ENCODE assay signal across 8 mouse cellular contexts in the genomic region with DNA sequence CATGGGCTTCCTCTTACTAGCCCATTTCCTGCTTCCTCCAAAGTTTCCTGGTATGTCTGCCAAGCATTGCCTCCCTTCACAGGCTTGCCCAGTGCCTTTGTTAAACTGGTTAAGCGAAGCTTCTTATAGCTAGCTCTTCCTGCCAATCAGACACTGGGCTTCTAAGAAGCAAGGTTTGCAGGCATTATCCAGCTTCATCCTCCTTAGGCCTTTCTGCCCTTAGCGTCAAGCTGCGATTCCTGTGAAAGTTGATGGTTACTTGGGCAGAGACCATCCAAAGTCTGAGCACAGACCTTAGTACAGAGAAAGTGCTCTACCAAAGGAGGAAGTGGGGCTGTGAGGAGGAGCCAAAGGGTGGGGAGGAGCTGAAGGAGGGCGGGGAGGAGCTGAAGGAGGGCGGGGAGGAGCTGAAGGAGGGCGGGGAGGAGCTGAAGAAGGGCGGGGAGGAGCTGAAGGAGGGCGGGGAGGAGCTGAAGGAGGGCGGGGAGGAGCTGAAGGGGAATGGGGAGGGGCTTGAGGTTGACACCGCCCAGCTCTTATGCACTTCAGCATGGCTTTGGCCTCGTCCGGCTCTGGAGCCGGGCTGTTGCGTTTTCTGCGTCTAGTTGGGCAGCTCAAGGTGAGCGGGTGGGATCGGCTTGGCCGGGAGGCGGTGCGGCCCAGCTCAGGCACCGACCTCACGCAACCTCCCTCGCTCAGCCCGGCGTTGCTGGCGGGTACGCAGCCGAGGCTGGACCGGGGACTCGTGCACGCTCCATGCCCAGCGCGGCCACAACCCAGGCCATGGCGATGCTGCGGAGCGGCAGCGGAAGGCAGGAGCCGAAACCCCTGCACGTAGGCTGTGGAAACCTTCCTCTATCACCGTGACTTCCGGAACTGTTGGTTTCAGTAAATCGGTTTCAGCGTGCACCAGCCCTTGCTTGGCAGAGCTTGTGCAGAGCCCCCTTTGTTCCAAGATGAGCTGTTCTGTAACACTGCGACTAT. TPM values are rescaled to one million over a fixed set of nuclear protein-coding genes. Genes with fewer than 3 reads are reported as not detected.
DNase-seq lines count a peak whose midpoint lies in the region; ATAC-seq and TF ChIP-seq lines count a peak whose summit lies in the region.

A gene (plus strand): TSS at position 519 of the 984 bp plus-strand sequence.

- H3K9ac ChIP-seq in CH12.LX (ENCODE audit: insufficient read depth, low read depth), result peak within 1 kb of the TSS; percentile 61
- H3K9ac ChIP-seq in forebrain, embryonic 11.5 days (ENCODE audit: low read length), result peak within 1 kb of the TSS; percentile 67
- peak within 1 kb of the TSS; percentile 90 for H3K9ac ChIP-seq in heart, embryonic 16.5 days (ENCODE audit: low read length)
- peak within 1 kb of the TSS; percentile 63 for H3K9ac ChIP-seq in liver, postnatal 0 days (replicated peaks)
- peak within 1 kb of the TSS; percentile 50 for H3K9ac ChIP-seq in neural tube, embryonic 14.5 days (replicated peaks; ENCODE audit: low read depth, low read length)

- peak; percentile 97 for TF ChIP-seq POLR2A in CH12.LX (IDR thresholded peaks at IDR 0.05; ENCODE audit: low read depth, low read length)

- no peak for TF ChIP-seq CTCF in CH12.LX (conservative IDR thresholded peaks at IDR 0.05 in 1 of 2, IDR thresholded peaks at IDR 0.05 in 1 of 2; ENCODE audit: low read depth in 2 of 2, low read length in 2 of 2)
- no peak for TF ChIP-seq CTCF in liver, postnatal 0 days (IDR thresholded peaks at IDR 0.05; ENCODE audit: low read depth)

- in situ Hi-C loops in CH12.LX (cut with MboI; ENCODE audit: low pct_ligation_motif_present, low pct_unique_long_range_greater_than_20kb, low sequenced_read_pairs), result loop anchor here (25.0 kb wide), 1 partner anchor 701 kb away; a partner anchor contains a TSS

- H3K4me2 ChIP-seq in CH12.LX (ENCODE audit: insufficient read depth, low read depth, poor library complexity, severe bottlenecking), result peak within 1 kb of the TSS; percentile 91
- peak within 1 kb of the TSS; percentile 52 for H3K4me2 ChIP-seq in forebrain, embryonic 11.5 days (ENCODE audit: low read depth, low read length, severe bottlenecking)
- peak within 1 kb of the TSS; percentile 86 for H3K4me2 ChIP-seq in heart, embryonic 16.5 days (ENCODE audit: low read depth, low read length)
- H3K4me2 ChIP-seq in liver, postnatal 0 days (ENCODE audit: low read depth, low read length), result peak within 1 kb of the TSS; percentile 79
- H3K4me2 ChIP-seq in neural tube, embryonic 14.5 days (ENCODE audit: low read depth, low read length), result peak within 1 kb of the TSS; percentile 73

- peak; percentile 81 for DNase-seq in CH12.LX (ENCODE audit: extremely low read depth)
- peak; percentile 56 for DNase-seq in c-Kit-positive CD71-negative TER-119-negative erythroid progenitor cells, embryonic 14.5 days (ENCODE audit: low read depth)
- peak; percentile 92 for DNase-seq in forebrain, embryonic 11.5 days (ENCODE audit: low spot score)
- peak; percentile 79 to 86 for DNase-seq in kidney, postnatal 36 days
- peak; percentile 85 for DNase-seq in liver, postnatal 0 days
- peak; percentile 85 for DNase-seq in testis, postnatal 10 days (ENCODE audit: low spot score)

- peaks cover 6 to 18% of the 10 kb centered on the region in 2 experiments for H3K4me1 ChIP-seq in CH12.LX (ENCODE audit: control insufficient read depth in 1 of 2, insufficient read depth in 2 of 2)
- no peaks in the 10 kb centered on the region for H3K4me1 ChIP-seq in forebrain, embryonic 11.5 days (replicated peaks; ENCODE audit: control insufficient read depth, insufficient read depth, low read length)
- H3K4me1 ChIP-seq in heart, embryonic 16.5 days (ENCODE audit: control insufficient read depth, insufficient read depth, low read length), result peaks cover 5% of the 10 kb centered on the region
- H3K4me1 ChIP-seq in liver, postnatal 0 days (ENCODE audit: insufficient read depth), result no peaks in the 10 kb centered on the region
- no peaks in the 10 kb centered on the region for H3K4me1 ChIP-seq in neural tube, embryonic 14.5 days (ENCODE audit: control insufficient read depth, insufficient read depth, low read length)

- WGBS in forebrain, embryonic 11.5 days, result 5% methylated on average over 30 of the region's 44 CpGs
- WGBS in heart, embryonic 16.5 days, result 3% methylated on average over 41 of the region's 44 CpGs
- 4% methylated on average over 38 of the region's 44 CpGs for WGBS in liver, postnatal 0 days (ENCODE audit: insufficient replicate concordance)
- WGBS in neural tube, embryonic 14.5 days, result 4% methylated on average over 42 of the region's 44 CpGs

- no peak for TF ChIP-seq EP300 in CH12.LX (IDR thresholded peaks at IDR 0.05; ENCODE audit: low read length)
- TF ChIP-seq EP300 in liver, postnatal 0 days (IDR thresholded peaks at IDR 0.05; ENCODE audit: low read depth), result no peak

- H3K9me3 ChIP-seq in CH12.LX (replicated peaks; ENCODE audit: low read length), result no peaks in the 10 kb centered on the region
- no peaks in the 10 kb centered on the region for H3K9me3 ChIP-seq in forebrain, embryonic 11.5 days (ENCODE audit: control insufficient read depth, low read length)
- no peaks in the 10 kb centered on the region for H3K9me3 ChIP-seq in heart, embryonic 16.5 days (replicated peaks; ENCODE audit: control insufficient read depth, low read length)
- no peaks in the 10 kb centered on the region for H3K9me3 ChIP-seq in liver, postnatal 0 days (ENCODE audit: low read length)
- H3K9me3 ChIP-seq in neural tube, embryonic 14.5 days (ENCODE audit: control insufficient read depth, low read length), result no peaks in the 10 kb centered on the region

- peak; percentile 97 for ATAC-seq in forebrain, embryonic 11.5 days (replicated peaks; ENCODE audit: low FRiP score)
- ATAC-seq in heart, embryonic 16.5 days (replicated peaks; ENCODE audit: extremely low read depth, insufficient read depth, low FRiP score), result peak; percentile 94
- peak; percentile 93 for ATAC-seq in liver, postnatal 0 days
- peak; percentile 97 for ATAC-seq in neural tube, embryonic 14.5 days (ENCODE audit: low read depth)

- H3K36me3 ChIP-seq in CH12.LX (replicated peaks in 1 of 2; ENCODE audit: control insufficient read depth in 1 of 2, insufficient read depth in 1 of 2, low read length in 1 of 2), result peaks cover 12 to 27% of the 10 kb centered on the region in 2 experiments
- H3K36me3 ChIP-seq in forebrain, embryonic 11.5 days (ENCODE audit: control insufficient read depth, insufficient read depth, low read length), result no peaks in the 10 kb centered on the region
- 0 out of 2 replicates have a peak, but pooled peaks cover 4% of the 10 kb centered on the region for H3K36me3 ChIP-seq in heart, embryonic 16.5 days (ENCODE audit: control insufficient read depth, insufficient read depth)
- H3K36me3 ChIP-seq in liver, postnatal 0 days (replicated peaks; ENCODE audit: insufficient read depth, low read length), result no peaks in the 10 kb centered on the region
- H3K36me3 ChIP-seq in neural tube, embryonic 14.5 days (ENCODE audit: control insufficient read depth, insufficient read depth, low read length), result no peaks in the 10 kb centered on the region

- TF ChIP-seq RAD21 in CH12.LX (IDR thresholded peaks at IDR 0.05; ENCODE audit: low read depth, low read length), result no peak

- no peaks in the 10 kb centered on the region for H3K79me2 ChIP-seq in CH12.LX (replicated peaks; ENCODE audit: control insufficient read depth, extremely low read depth, insufficient read depth, poor library complexity, severe bottlenecking)

- dilution Hi-C loops in CH12.LX (cut with MboI; ENCODE audit: extremely low pct_ligation_motif_present, extremely low pct_unique_long_range_greater_than_20kb, low sequenced_read_pairs), result no loop called here

- H3K4me3 ChIP-seq in CH12.LX (replicated peaks in 1 of 3; ENCODE audit: low read depth in 2 of 3, low read length in 2 of 3, poor library complexity in 1 of 3), result peak within 1 kb of the TSS; percentile 64 to 94 (median 75)
- peak within 1 kb of the TSS; percentile 51 for H3K4me3 ChIP-seq in forebrain, embryonic 11.5 days (ENCODE audit: low read depth, low read length)
- H3K4me3 ChIP-seq in heart, embryonic 16.5 days (ENCODE audit: low read length), result peak within 1 kb of the TSS; percentile 90
- peak within 1 kb of the TSS; percentile 56 for H3K4me3 ChIP-seq in liver, postnatal 0 days (ENCODE audit: low read depth, low read length)
- peak within 1 kb of the TSS; percentile 48 for H3K4me3 ChIP-seq in neural tube, embryonic 14.5 days (ENCODE audit: low read depth, low read length)

- no peaks in the 10 kb centered on the region for H3K27me3 ChIP-seq in CH12.LX (replicated peaks)
- H3K27me3 ChIP-seq in forebrain, embryonic 11.5 days (ENCODE audit: control insufficient read depth, insufficient read depth, low read length), result no peaks in the 10 kb centered on the region
- no peaks in the 10 kb centered on the region for H3K27me3 ChIP-seq in heart, embryonic 16.5 days (ENCODE audit: control insufficient read depth, insufficient read depth, low read length)
- no peaks in the 10 kb centered on the region for H3K27me3 ChIP-seq in liver, postnatal 0 days (ENCODE audit: insufficient read depth, low read length)
- no peaks in the 10 kb centered on the region for H3K27me3 ChIP-seq in neural tube, embryonic 14.5 days (ENCODE audit: control insufficient read depth, insufficient read depth, low read length)

- H3K27ac ChIP-seq in CH12.LX (ENCODE audit: insufficient read depth, low read depth), result peak within 1 kb of the TSS; percentile 91
- H3K27ac ChIP-seq in forebrain, embryonic 11.5 days (ENCODE audit: low read depth, low read length), result peak within 1 kb of the TSS; percentile 48; the same call in 1 of the 2 replicates
- peak within 1 kb of the TSS; percentile 92 for H3K27ac ChIP-seq in heart, embryonic 16.5 days (ENCODE audit: low read length)
- peak within 1 kb of the TSS; percentile 62 for H3K27ac ChIP-seq in liver, postnatal 0 days (ENCODE audit: low read depth)
- H3K27ac ChIP-seq in neural tube, embryonic 14.5 days (ENCODE audit: low read depth, low read length), result peak within 1 kb of the TSS; percentile 70

TF ChIP-seq in CH12.LX, 34 proteins besides CTCF, POLR2A, EP300 and RAD21 (continues in another document):
- TF ChIP-seq TCF12 (IDR thresholded peaks at IDR 0.05; ENCODE audit: low read depth, low read length) (peak; percentile 84), MAX (IDR thresholded peaks at IDR 0.05; ENCODE audit: low read length) (peak; percentile 71), NELFE (IDR thresholded peaks at IDR 0.05; ENCODE audit: low read depth, low read length) (peak; percentile 92), NRF1 (IDR thresholded peaks at IDR 0.05; ENCODE audit: low read depth, low read length) (no peak), GABPA (IDR thresholded peaks at IDR 0.05; ENCODE audit: insufficient replicate concordance, low read depth, low read length) (no peak)

RNA-seq across cellular contexts. Expression of the gene that starts here (rescaled TPM):
- total RNA-seq in CH12.LX (2012; rRNA removed) (51.7 and 56.0 TPM in 2 replicates), CH12.LX (2014; rRNA removed) (93.0 and 98.7 TPM in 2 replicates)
- polyA plus RNA-seq in CH12.LX (2012; ENCODE audit: insufficient read length, low read depth), result 51.5 and 56.6 TPM in 2 replicates
- polyA plus RNA-seq in forebrain, embryonic 11.5 days (2014; fragmentation: Nextera tagmentation; extraction: Ambion mirVana), result 69.4 TPM in 2 replicates
- polyA plus RNA-seq in heart, embryonic 16.5 days (2015; fragmentation: Nextera tagmentation; extraction: Ambion mirVana), result 39.2 and 45.3 TPM in 2 replicates
- 9.5 and 10.6 TPM in 2 replicates for polyA plus RNA-seq in liver, postnatal 0 days (2015; fragmentation: Nextera tagmentation; extraction: Ambion mirVana)
- polyA plus RNA-seq in neural tube, embryonic 14.5 days (2014; fragmentation: Nextera tagmentation; extraction: Ambion mirVana), result 65.0 and 67.4 TPM in 2 replicates

Comparison
In these comparisons a context has a peak if more than half of its experiments do, and no peak if none do; other contexts are left out.
1. Peak in every context shown above with its lines: DNase-seq, ATAC-seq, H3K4me3 ChIP-seq and H3K27ac ChIP-seq.